Mouse (Mus musculus) small intestine, adult 2 months (tissue): ENCODE measurements around the gene Tecpr2.

ENCODE experiments used
- CTCF ChIP-seq: fragments of 200-500 bp; IDR thresholded peaks from 2 replicates; pipeline ENCODE4 v1.5.1; 2012; ENCODE audit warnings: low read depth, mild to moderate bottlenecking, control low read depth, inconsistent platforms, low read length, moderate library complexity, mixed read lengths; ENCODE audit not compliant: insufficient replicate concordance, insufficient read length; ENCODE audit errors: extremely low read depth
- POLR2A ChIP-seq: fragments of 200-500 bp; IDR thresholded peaks from 2 replicates; pipeline ENCODE4 v1.6.1; 2012; ENCODE audit warnings: low read depth, mild to moderate bottlenecking, control low read depth, inconsistent platforms, low read length, moderate library complexity

DNA sequence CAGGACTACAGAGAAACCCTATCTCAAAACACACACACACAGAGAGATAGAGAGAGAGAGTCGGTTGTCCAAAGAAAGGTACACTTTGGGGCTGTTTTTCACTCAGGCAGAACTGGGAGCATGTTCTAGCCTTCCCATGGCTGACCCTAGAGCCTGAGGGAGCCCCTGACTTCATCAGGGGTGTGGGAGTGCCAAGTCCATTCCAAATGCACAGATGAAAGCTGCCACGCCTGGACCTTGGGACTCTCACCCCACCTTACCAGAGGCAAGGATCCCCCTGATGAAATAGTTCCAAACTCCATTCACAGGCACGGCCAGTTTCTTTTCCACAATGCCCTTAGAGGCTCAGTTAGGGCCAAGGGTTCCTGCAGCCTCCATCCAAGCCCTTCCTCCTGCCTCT, 90.7 kb downstream of the Tecpr2 start:
- no peak for TF ChIP-seq POLR2A
- TF ChIP-seq CTCF = no peak
